Mouse (Mus musculus) embryonic facial prominence, embryonic 11.5 days (tissue): ENCODE measurements at regions not wholly inside any gene's neighbourhood (a gene's known extent, or its start where the extent isn't known, plus 50 kb on each side); places are given as distances from the start of the nearest gene placed in this dataset.

Experiments
- ATAC-seq: fragments of 200-750 bp; cut with Nextera tagmentation; replicated peaks from 2 replicates; pipeline ENCODE4 v1.8.0; 2017; ENCODE audit warnings: low read depth; ENCODE audit not compliant: insufficient number of reproducible peaks, low FRiP score, low TSS enrichment
- DNase-seq: peaks from one replicate; pipeline ENCODE4 v3.0.0-alpha.2; 2015; ENCODE audit warnings: low spot score
- H3K27ac ChIP-seq: fragments of 300-500 bp; sonication (generic); replicated peaks from 2 replicates; pipeline ENCODE4 v1.5.1; 2014; ENCODE audit warnings: mild to moderate bottlenecking, low read depth, low read length, control low read depth
- H3K27me3 ChIP-seq: fragments of 300-500 bp; sonication (generic); 2 replicates; pipeline ENCODE4 v1.6.1; 2014; ENCODE audit warnings: mild to moderate bottlenecking, low read length, moderate library complexity, mixed read lengths; ENCODE audit not compliant: control insufficient read depth, insufficient read depth
- H3K36me3 ChIP-seq: fragments of 300-500 bp; sonication (generic); replicated peaks from 2 replicates; pipeline ENCODE4 v1.6.1; 2014; ENCODE audit warnings: low read depth, mild to moderate bottlenecking, low read length, moderate library complexity, mixed read lengths; ENCODE audit not compliant: control insufficient read depth, insufficient read depth
- H3K4me1 ChIP-seq: fragments of 300-500 bp; sonication (generic); 2 replicates; pipeline ENCODE4 v1.6.1; 2014; ENCODE audit warnings: low read length, mixed read lengths; ENCODE audit not compliant: control insufficient read depth, insufficient read depth
- H3K4me2 ChIP-seq: fragments of 300-500 bp; sonication (generic); 2 replicates; pipeline ENCODE4 v1.6.1; 2014; ENCODE audit warnings: low read depth, mild to moderate bottlenecking, control low read depth, low read length, moderate library complexity
- H3K4me3 ChIP-seq: fragments of 300-500 bp; sonication (generic); 2 replicates; pipeline ENCODE4 v1.5.1; 2014; ENCODE audit warnings: low read depth, low read length, control low read depth
- H3K9ac ChIP-seq: fragments of 300-500 bp; sonication (generic); replicated peaks from 2 replicates; pipeline ENCODE4 v1.6.1; 2014; ENCODE audit warnings: mild to moderate bottlenecking, control low read depth, low read length
- H3K9me3 ChIP-seq: fragments of 300-500 bp; sonication (generic); replicated peaks from 2 replicates; pipeline ENCODE4 v1.6.1; 2016; ENCODE audit warnings: mild to moderate bottlenecking, low read length, inconsistent platforms, mixed read lengths; ENCODE audit not compliant: control insufficient read depth
- WGBS: fragments of 180-500 bp; shearing (Covaris S2); extraction: QIAGEN DNeasy Blood & Tissue Kit; methylation state at CpG from one replicate; pipeline ENCODE4 v1.1.7; 2014; 5-methylcytosine and 5-hydroxymethylcytosine counted together

DNA sequence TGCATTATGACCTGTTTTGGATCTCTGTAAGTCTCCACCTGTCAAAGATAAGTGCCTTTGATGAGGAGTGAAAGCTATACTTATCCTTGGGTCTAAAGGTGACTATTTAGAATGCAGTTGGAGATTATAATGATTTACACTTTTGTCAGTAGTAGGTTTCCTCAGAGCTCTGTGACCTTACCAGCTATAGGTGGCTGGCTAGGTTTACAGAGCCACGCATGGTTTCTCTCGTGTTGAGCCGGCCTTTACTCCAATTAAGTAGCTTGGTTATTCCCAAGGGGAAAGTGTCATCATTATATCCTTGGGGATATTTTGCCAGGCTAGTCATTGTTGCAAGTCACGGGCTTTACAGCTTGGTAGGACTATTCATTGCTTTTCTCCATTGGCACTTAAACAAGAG is 408.5 kb upstream of the Ube2e3 start:
- Histone ChIP-seq H3K36me3 (no peaks in the 10 kb centered on the region), H3K4me3 (no peak overlapping the region), H3K4me2 (no peak overlapping the region), H3K9me3 (no peaks in the 10 kb centered on the region), H3K4me1 (no peaks in the 10 kb centered on the region), H3K9ac (no peak overlapping the region), H3K27ac (no peak overlapping the region), H3K27me3 (no peaks in the 10 kb centered on the region)
- 62% methylated on average over 4 of the region's 4 CpGs for WGBS
- DNase-seq = no peak
- no peak for ATAC-seq

GRCm38 (mm10) chr2:78453411-78453810 is 414.5 kb upstream of the Ube2e3 start:
- Histone ChIP-seq H3K27ac (no peak overlapping the region), H3K4me2 (no peak overlapping the region), H3K9ac (no peak overlapping the region), H3K4me3 (no peak overlapping the region), H3K4me1 (no peaks in the 10 kb centered on the region), H3K36me3 (no peaks in the 10 kb centered on the region), H3K9me3 (no peaks in the 10 kb centered on the region), H3K27me3 (no peaks in the 10 kb centered on the region)
- ATAC-seq = no peak
- no peak for DNase-seq
- 88% methylated on average over 3 of the region's 3 CpGs for WGBS

GRCm38 (mm10) chr2:78436816-78437215 is 431.1 kb upstream of the Ube2e3 start:
- Histone ChIP-seq H3K27me3 (no peaks in the 10 kb centered on the region), H3K4me1 (no peaks in the 10 kb centered on the region), H3K9me3 (no peaks in the 10 kb centered on the region), H3K9ac (no peak overlapping the region), H3K4me2 (no peak overlapping the region), H3K4me3 (no peak overlapping the region), H3K27ac (no peak overlapping the region), H3K36me3 (no peaks in the 10 kb centered on the region)
- no peak for DNase-seq
- no peak for ATAC-seq

DNA sequence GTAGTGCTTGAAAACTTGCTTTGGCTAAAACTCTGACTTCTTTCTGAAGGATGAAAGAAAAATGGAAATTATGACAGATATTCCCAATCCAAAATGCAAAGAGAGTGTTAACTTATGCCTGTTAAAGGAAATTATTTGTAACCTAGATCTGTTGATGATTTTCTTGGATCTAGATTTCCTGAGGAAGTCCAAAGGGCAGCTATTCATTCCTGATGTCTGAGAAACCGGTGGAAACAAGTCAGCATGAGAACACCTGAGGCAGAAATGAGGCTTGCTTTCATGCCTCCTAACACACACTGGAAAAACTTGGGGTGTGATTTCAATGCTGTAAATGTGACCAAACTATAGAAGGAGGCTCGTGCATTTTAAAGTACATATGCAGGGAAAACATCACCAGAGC is 432.9 kb upstream of the Ube2e3 start:
- Histone ChIP-seq H3K36me3 (no peaks in the 10 kb centered on the region), H3K4me1 (no peaks in the 10 kb centered on the region), H3K27ac (no peak overlapping the region), H3K9me3 (no peaks in the 10 kb centered on the region), H3K4me2 (no peak overlapping the region), H3K9ac (no peak overlapping the region), H3K27me3 (no peaks in the 10 kb centered on the region), H3K4me3 (no peak overlapping the region)
- ATAC-seq (no peak), DNase-seq (no peak)
- WGBS = 53% methylated on average over 2 of the region's 2 CpGs

DNA sequence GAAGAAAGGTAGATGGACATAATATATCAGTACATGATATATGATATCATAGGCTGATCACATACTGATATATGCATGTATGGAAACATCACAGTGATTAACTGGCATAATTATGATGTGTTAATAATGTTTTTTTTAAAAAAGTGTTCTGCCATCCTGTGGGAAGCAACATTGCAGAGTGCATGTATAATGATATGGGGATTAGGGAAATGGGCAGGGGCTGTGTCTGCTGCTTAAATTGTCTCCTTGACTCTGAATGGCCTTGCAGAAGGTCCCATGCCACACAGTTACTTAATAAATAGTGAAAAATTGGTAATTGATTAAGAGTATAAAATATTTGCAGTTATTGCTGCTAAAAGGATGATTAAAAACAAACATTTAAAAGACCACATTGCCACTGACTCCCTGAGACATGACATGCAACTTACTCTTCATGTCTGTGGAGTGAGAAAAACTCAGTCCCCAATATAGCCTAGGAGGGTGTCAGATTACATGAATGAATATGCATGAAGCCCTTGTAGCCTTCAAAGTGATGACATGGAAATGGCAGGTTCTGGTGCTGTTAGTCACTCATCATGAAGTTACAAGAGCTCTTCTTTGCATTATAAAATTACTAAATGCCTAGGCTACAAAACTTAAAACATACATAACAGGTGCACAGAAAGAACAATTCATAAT is 440.1 kb upstream of the Ube2e3 start:
- H3K9me3 ChIP-seq = no peaks in the 10 kb centered on the region
- H3K27me3 ChIP-seq = no peaks in the 10 kb centered on the region
- H3K27ac ChIP-seq = no peak overlapping the region
- no peak for DNase-seq
- H3K36me3 ChIP-seq = no peaks in the 10 kb centered on the region
- no peak for ATAC-seq
- H3K4me3 ChIP-seq = no peak overlapping the region
- no peaks in the 10 kb centered on the region for H3K4me1 ChIP-seq
- H3K4me2 ChIP-seq = no peak overlapping the region
- no peak overlapping the region for H3K9ac ChIP-seq

GRCm38 (mm10) chr2:78418561-78419338 is 449.2 kb upstream of the Ube2e3 start:
- Histone ChIP-seq H3K4me1 (no peaks in the 10 kb centered on the region), H3K4me3 (no peak overlapping the region), H3K9ac (no peak overlapping the region), H3K27ac (no peak overlapping the region), H3K4me2 (no peak overlapping the region), H3K36me3 (no peaks in the 10 kb centered on the region), H3K27me3 (no peaks in the 10 kb centered on the region), H3K9me3 (no peaks in the 10 kb centered on the region)
- WGBS = 48% methylated on average over 3 of the region's 3 CpGs
- ATAC-seq (no peak), DNase-seq (peak; percentile 12)

GRCm38 (mm10) chr2:78416574-78417109 is 451.3 kb upstream of the Ube2e3 start:
- ATAC-seq = no peak
- Histone ChIP-seq H3K9me3 (no peaks in the 10 kb centered on the region), H3K9ac (no peak overlapping the region), H3K27ac (no peak overlapping the region), H3K36me3 (no peaks in the 10 kb centered on the region), H3K4me1 (no peaks in the 10 kb centered on the region), H3K4me2 (no peak overlapping the region), H3K27me3 (no peaks in the 10 kb centered on the region), H3K4me3 (no peak overlapping the region)
- WGBS = 63% methylated on average over 2 of the region's 2 CpGs
- DNase-seq = no peak

DNA sequence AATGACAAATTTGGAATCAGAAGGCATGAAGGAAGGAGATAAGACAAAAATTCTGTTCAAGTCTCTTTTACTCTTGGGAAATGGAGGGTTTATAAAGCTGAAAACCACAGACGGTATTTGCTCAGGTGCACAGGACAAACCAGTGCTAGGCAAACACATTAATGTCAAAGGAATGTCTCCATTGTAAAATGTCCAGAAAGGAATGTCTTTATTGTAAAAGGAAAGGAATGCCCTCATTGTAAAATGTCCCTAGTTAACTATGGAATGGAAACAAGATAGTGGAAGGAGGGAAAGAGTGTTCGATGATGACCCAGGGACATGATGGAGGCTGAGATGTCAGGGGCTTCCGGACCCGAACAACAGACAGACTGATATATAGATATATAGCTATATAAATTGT is 454.9 kb upstream of the Ube2e3 start:
- no peak for ATAC-seq
- H3K36me3 ChIP-seq = no peaks in the 10 kb centered on the region
- no peaks in the 10 kb centered on the region for H3K27me3 ChIP-seq
- H3K4me2 ChIP-seq = no peak overlapping the region
- no peaks in the 10 kb centered on the region for H3K4me1 ChIP-seq
- 85% methylated on average over 4 of the region's 4 CpGs for WGBS
- no peak overlapping the region for H3K9ac ChIP-seq
- no peak overlapping the region for H3K4me3 ChIP-seq
- H3K9me3 ChIP-seq = no peaks in the 10 kb centered on the region
- DNase-seq = no peak
- H3K27ac ChIP-seq = no peak overlapping the region
